Mouse (Mus musculus) neural tube, embryonic 12.5 days (tissue): ENCODE data around the gene Cox19. TPM values are rescaled to one million over a fixed set of nuclear protein-coding genes. Genes with fewer than 3 reads are reported as not detected.
A peak's percentile ranks its signal among the peaks of the same experiment; 100 is the strongest.
"Not testable (repeated sequence)": the region's sequence is repeated elsewhere in the genome, so short reads cannot be mapped to it uniquely, and the experiment has no call there.

Experiments used
- ATAC-seq: fragments of 200-750 bp; cut with Nextera tagmentation; 2 replicates; pipeline ENCODE4 v1.8.0; 2017; ENCODE audit warnings: low read depth, mild to moderate bottlenecking, moderate TSS enrichment, moderate library complexity; ENCODE audit not compliant: low FRiP score
- H3K27ac ChIP-seq: fragments of 300-500 bp; sonication (generic); 2 replicates; pipeline ENCODE4 v1.5.1; 2016
- H3K27me3 ChIP-seq: fragments of 300-500 bp; sonication (generic); replicated peaks from 2 replicates; pipeline ENCODE4 v1.6.1; 2016; ENCODE audit warnings: mild to moderate bottlenecking
- H3K36me3 ChIP-seq: fragments of 300-500 bp; sonication (generic); 2 replicates; pipeline ENCODE4 v1.6.1; 2016; ENCODE audit warnings: mild to moderate bottlenecking
- H3K4me1 ChIP-seq: fragments of 300-500 bp; sonication (generic); 2 replicates; pipeline ENCODE4 v1.6.1; 2016
- H3K4me2 ChIP-seq: fragments of 300-500 bp; sonication (generic); replicated peaks from 2 replicates; pipeline ENCODE4 v1.6.1; 2016; ENCODE audit warnings: mild to moderate bottlenecking
- H3K4me3 ChIP-seq: fragments of 300-500 bp; sonication (generic); 2 replicates; pipeline ENCODE4 v1.5.1; 2016
- H3K9ac ChIP-seq: fragments of 300-500 bp; sonication (generic); 2 replicates; pipeline ENCODE4 v1.6.1; 2016; ENCODE audit warnings: mild to moderate bottlenecking
- H3K9me3 ChIP-seq: fragments of 300-500 bp; sonication (generic); 2 replicates; pipeline ENCODE4 v1.6.1; 2016; ENCODE audit warnings: mild to moderate bottlenecking
- WGBS: fragments of 180-500 bp; shearing (Covaris S2); methylation state at CpG from one replicate; pipeline ENCODE4 v1.1.7; 2016; 5-methylcytosine and 5-hydroxymethylcytosine counted together
- polyA plus RNA-seq: library from polyadenylated mRNA; unstranded; fragments of >200 nt; fragmentation: Nextera tagmentation; extraction: Ambion mirVana; gene quantifications from 2 replicates; pipeline ENCODE4 v1.2.1, GENCODE M21; 2016

Gene Cox19
- 124 and 127 TPM in 2 replicates for polyA plus RNA-seq

- 0 out of 2 replicates have a peak, but pooled peaks cover 11% of the 10 kb centered on the region for H3K4me1 ChIP-seq
- no peak within 1 kb of the TSS for H3K4me2 ChIP-seq
- WGBS, result 52% methylated on average over 5 of the region's 5 CpGs
- no peaks in the 10 kb centered on the region; the same call in 1 of the 2 replicates for H3K27me3 ChIP-seq
- H3K9me3 ChIP-seq, result no peaks in the 10 kb centered on the region
- ATAC-seq, result no peak
- H3K4me3 ChIP-seq, result no peak within 1 kb of the TSS
- H3K9ac ChIP-seq, result no peak within 1 kb of the TSS
- no peak within 1 kb of the TSS for H3K27ac ChIP-seq
- H3K36me3 ChIP-seq, result no peaks in the 10 kb centered on the region
Observed at GRCm38 (mm10) chr5:139351134-139351533, at the start of gene Cox19. Cox19 (minus strand) TSS chr5:139351418.

DNA sequence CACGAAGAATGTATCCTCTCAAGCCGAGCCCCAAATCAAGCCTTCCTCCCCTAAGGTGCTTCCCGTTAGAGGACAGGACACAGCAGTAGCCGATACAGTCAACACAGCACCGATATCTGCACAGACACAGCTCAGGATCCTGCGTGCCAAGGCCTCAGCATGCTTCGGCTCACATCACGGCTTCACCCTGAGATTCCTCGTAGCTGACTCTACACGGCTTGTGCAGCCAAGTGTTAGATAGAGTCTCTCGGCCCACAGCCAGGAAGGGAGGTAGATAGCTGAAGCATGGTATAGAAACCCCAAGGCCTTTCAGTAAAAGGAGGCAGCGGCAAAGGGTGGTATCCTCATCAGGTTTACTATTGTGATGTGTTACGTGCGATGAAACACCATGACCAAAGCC is 48.8 kb upstream of the Cox19 start:
- ATAC-seq, result no peak
- no peak overlapping the region for H3K27ac ChIP-seq
- H3K9me3 ChIP-seq, result no peaks in the 10 kb centered on the region
- no peaks in the 10 kb centered on the region for H3K4me1 ChIP-seq
- no peak overlapping the region for H3K9ac ChIP-seq
- 90% methylated on average over 14 of the region's 14 CpGs for WGBS
- no peaks in the 10 kb centered on the region for H3K27me3 ChIP-seq
- H3K4me3 ChIP-seq, result no peak overlapping the region
- no peak overlapping the region for H3K4me2 ChIP-seq
- no peaks in the 10 kb centered on the region for H3K36me3 ChIP-seq

GRCm38 (mm10) chr5:139398786-139399185 is 47.6 kb upstream of the Cox19 start:
- no peaks in the 10 kb centered on the region for H3K36me3 ChIP-seq
- H3K27me3 ChIP-seq, result no peaks in the 10 kb centered on the region
- no peak overlapping the region for H3K4me3 ChIP-seq
- no peak for ATAC-seq
- no peak overlapping the region for H3K9ac ChIP-seq
- 85% methylated on average over 5 of the region's 5 CpGs for WGBS
- no peak overlapping the region for H3K4me2 ChIP-seq
- no peak overlapping the region for H3K27ac ChIP-seq
- H3K9me3 ChIP-seq, result no peaks in the 10 kb centered on the region
- H3K4me1 ChIP-seq, result no peaks in the 10 kb centered on the region

DNA sequence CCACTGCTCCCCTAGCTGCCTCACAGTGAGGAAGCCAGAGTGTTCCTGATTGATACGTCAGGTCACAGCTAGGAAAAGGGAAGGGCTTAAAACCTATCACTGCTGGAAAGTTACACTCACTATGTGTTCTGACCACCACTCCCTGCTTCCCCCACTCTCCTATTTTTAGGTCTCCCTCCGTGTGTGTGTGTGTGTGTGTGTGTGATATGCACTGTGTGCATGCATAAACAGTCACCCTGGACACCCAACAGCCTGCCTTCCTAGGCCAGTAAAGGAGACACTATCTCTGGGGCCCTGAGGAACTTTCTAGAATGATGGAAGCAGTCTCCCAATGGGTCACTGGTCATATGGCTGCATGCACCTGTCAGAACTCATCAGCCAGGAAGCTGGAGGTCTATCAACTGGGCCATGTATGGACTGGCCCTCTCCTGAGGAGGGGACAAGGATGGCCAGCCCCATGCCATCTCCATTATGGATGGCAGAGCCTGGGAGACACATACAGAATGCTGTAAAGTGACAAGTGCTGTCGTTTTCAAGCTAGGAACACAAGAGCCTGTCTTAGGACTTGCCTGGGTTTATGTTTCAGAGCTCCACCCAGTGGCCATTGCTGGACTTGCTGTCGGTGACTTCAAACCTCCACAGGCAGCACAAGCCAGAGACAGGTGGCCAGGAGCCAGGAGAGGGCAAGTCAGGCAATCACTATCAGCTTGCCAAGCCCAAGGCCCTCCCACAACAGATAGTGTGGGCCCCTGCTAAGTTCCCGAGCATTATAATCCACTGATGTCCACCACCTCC is 46.9 kb upstream of the Cox19 start:
- Histone ChIP-seq H3K4me3 (no peak overlapping the region), H3K27ac (no peak overlapping the region), H3K9me3 (no peaks in the 10 kb centered on the region), H3K4me1 (no peaks in the 10 kb centered on the region), H3K27me3 (no peaks in the 10 kb centered on the region), H3K9ac (no peak overlapping the region), H3K4me2 (no peak overlapping the region), H3K36me3 (no peaks in the 10 kb centered on the region)
- WGBS, result 44% methylated on average over 5 of the region's 5 CpGs
- peak; percentile 41; the same call in 1 of the 2 replicates for ATAC-seq

- Histone ChIP-seq H3K4me1 (no peaks in the 10 kb centered on the region), H3K4me3 (no peak overlapping the region), H3K36me3 (no peaks in the 10 kb centered on the region), H3K9me3 (no peaks in the 10 kb centered on the region), H3K4me2 (no peak overlapping the region), H3K9ac (no peak overlapping the region), H3K27ac (no peak overlapping the region), H3K27me3 (no peaks in the 10 kb centered on the region)
- WGBS, result 90% methylated on average over 4 of the region's 4 CpGs
- ATAC-seq, result no peak
Observed at GRCm38 (mm10) chr5:139397359-139397916, 46.2 kb upstream of the Cox19 start.

- Histone ChIP-seq H3K9me3 (no peaks in the 10 kb centered on the region), H3K4me1 (no peaks in the 10 kb centered on the region), H3K9ac (no peak overlapping the region), H3K27me3 (no peaks in the 10 kb centered on the region), H3K4me2 (no peak overlapping the region), H3K36me3 (no peaks in the 10 kb centered on the region), H3K4me3 (no peak overlapping the region), H3K27ac (no peak overlapping the region)
- WGBS, result 91% methylated on average over 4 of the region's 4 CpGs
- ATAC-seq, result no peak
Observed at GRCm38 (mm10) chr5:139395528-139395927, 44.3 kb upstream of the Cox19 start.

- H3K27me3 ChIP-seq, result no peaks in the 10 kb centered on the region
- H3K9me3 ChIP-seq, result no peaks in the 10 kb centered on the region
- no peak for ATAC-seq
- H3K36me3 ChIP-seq, result no peaks in the 10 kb centered on the region
- no peak overlapping the region for H3K27ac ChIP-seq
- peaks cover 6% of the 10 kb centered on the region for H3K4me1 ChIP-seq
- H3K4me2 ChIP-seq, result no peak overlapping the region
- H3K9ac ChIP-seq, result no peak overlapping the region
- H3K4me3 ChIP-seq, result no peak overlapping the region
- 75% methylated on average over 7 of the region's 7 CpGs for WGBS
Observed at GRCm38 (mm10) chr5:139394399-139394798, 43.2 kb upstream of the Cox19 start.

- no peak overlapping the region for H3K27ac ChIP-seq
- ATAC-seq, result no peak
- WGBS, result 89% methylated on average over 16 of the region's 16 CpGs
Observed at GRCm38 (mm10) chr5:139393197-139393588, 42.0 kb upstream of the Cox19 start.

DNA sequence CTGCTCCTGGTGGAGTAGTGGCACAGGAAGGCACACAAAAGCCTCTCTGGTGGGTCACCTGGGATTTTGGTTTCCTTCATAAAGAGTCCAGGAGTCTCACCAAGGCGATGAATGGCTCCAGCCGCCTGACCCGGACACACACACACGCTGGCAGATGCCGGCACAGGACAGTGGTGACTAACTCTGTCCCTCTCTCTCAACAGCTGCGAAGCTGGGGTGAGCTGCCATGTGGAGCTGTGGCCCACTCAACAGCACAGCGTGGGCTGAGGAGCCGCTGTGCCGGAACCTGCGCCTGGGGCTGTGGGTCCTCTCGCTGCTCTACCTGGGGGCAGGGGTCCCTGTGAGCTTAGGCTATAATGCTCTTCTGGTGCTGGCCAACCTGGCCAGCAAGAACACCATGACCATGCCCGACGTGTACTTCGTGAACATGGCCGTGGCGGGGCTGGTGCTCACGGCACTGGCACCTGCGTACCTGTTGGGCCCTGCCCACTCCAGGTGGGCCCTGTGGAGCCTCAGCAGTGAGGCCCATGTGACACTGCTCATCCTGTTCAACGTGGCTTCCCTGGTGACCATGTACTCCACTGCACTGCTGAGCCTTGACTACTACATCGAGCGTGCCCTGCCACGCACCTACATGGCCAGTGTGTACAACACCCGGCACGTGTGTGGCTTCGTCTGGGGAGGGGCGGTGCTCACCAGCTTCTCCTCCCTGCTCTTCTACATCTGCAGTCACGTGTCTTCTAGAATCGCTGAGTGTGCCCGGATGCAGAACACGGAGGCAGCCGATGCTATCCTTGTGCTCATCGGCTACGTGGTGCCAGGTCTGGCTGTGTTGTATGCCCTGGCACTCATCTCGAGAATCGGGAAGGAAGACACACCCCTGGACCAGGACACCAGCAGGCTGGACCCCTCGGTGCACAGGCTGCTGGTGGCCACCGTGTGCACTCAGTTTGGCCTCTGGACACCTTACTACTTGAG is 41.3 kb upstream of the Cox19 start:
- 96% methylated on average over 37 of the region's 37 CpGs for WGBS
- Histone ChIP-seq H3K4me3 (no peak overlapping the region), H3K9me3 (no peaks in the 10 kb centered on the region), H3K27me3 (no peaks in the 10 kb centered on the region), H3K4me1 (peaks cover 23% of the 10 kb centered on the region), H3K36me3 (no peaks in the 10 kb centered on the region), H3K27ac (no peak overlapping the region), H3K4me2 (no peak overlapping the region), H3K9ac (0 out of 2 replicates have a peak overlapping the region, but pooled peaks have one; percentile 13)
- no peak for ATAC-seq

More at GRCm38 (mm10) chr5:139393197-139393588, 42.0 kb upstream of the Cox19 start:
- peaks cover 16% of the 10 kb centered on the region for H3K4me1 ChIP-seq
- H3K27me3 ChIP-seq, result no peaks in the 10 kb centered on the region
- H3K9ac ChIP-seq, result no peak overlapping the region
- no peak overlapping the region for H3K4me2 ChIP-seq
- no peaks in the 10 kb centered on the region for H3K9me3 ChIP-seq
- H3K36me3 ChIP-seq, result no peaks in the 10 kb centered on the region
- no peak overlapping the region for H3K4me3 ChIP-seq

- Histone ChIP-seq H3K9ac (no peak overlapping the region), H3K4me2 (no peak overlapping the region), H3K9me3 (no peaks in the 10 kb centered on the region), H3K4me3 (no peak overlapping the region), H3K27me3 (no peaks in the 10 kb centered on the region), H3K36me3 (no peaks in the 10 kb centered on the region), H3K4me1 (peaks cover 27% of the 10 kb centered on the region), H3K27ac (no peak overlapping the region)
- ATAC-seq, result no peak
- WGBS, result 85% methylated on average over 11 of the region's 11 CpGs
Observed at GRCm38 (mm10) chr5:139391309-139391990, 40.2 kb upstream of the Cox19 start.

DNA sequence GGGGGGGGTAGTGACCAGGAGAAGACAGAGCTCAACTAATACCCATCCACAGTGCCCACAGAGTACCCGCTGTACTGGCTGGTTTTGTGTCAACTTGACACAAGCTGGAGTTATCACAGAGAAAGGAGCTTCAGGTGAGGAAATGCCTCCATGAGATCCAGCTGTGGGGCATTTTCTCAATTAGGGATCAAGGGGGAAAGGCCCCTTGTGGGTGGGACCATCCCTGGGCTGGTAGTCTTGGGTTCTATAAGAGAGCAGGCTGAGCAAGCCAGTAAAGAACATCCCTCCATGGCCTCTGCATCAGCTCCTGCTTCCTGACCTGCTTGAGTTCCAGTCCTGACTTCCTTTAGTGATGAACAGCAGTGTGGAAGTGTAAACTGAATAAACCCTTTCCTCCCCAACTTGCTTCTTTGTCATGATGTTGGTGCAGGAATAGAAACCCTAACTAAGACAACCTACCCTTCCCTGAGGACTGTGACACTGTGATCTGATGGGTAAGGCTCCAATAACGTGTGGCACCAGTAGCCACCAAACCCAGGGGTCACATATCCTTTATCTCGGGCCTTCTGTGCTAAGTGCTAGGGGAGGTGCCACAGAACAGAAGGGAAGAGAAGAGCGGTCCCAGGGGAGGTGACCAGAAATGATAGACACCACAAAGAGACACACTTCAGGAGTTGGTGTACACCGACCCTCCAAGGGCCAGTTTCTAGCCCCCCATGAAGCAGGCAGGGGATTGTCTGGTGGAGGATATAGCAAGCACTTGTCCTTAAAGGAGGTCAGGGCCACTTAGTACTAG is 39.3 kb upstream of the Cox19 start:
- ATAC-seq, H3K9ac ChIP-seq, H3K9me3 ChIP-seq, H3K36me3 ChIP-seq, H3K4me3 ChIP-seq, H3K4me2 ChIP-seq, H3K27ac ChIP-seq, H3K27me3 ChIP-seq: not testable (repeated sequence)
- peaks cover 27% of the 10 kb centered on the region for H3K4me1 ChIP-seq
- WGBS, result 77% methylated on average over 5 of the region's 5 CpGs
